Mouse (Mus musculus) liver, adult 2 months (tissue): ENCODE data around the gene Cygb. TPM values are rescaled to one million over a fixed set of nuclear protein-coding genes. Genes with fewer than 3 reads are reported as not detected.

Experiments
- DNase-seq: peaks from one replicate; pipeline ENCODE4 v3.0.0-alpha.2; 2011; ENCODE audit warnings: low read depth, low spot score; ENCODE audit errors: extremely low read depth
- H3K27ac ChIP-seq: fragments of 200-500 bp; replicated peaks from 2 replicates; pipeline ENCODE4 v1.5.1; 2012; ENCODE audit warnings: low read depth, mild to moderate bottlenecking, control low read depth, inconsistent platforms, low read length; ENCODE audit not compliant: insufficient read depth
- H3K27me3 ChIP-seq: fragments of 200-500 bp; 2 replicates; pipeline ENCODE4 v1.6.1; 2012; ENCODE audit warnings: mild to moderate bottlenecking, moderate library complexity, low read length, inconsistent platforms; ENCODE audit not compliant: control insufficient read depth, insufficient read depth
- H3K36me3 ChIP-seq: fragments of 200-500 bp; 2 replicates; pipeline ENCODE4 v1.6.1; 2012; ENCODE audit warnings: low read length, inconsistent platforms; ENCODE audit not compliant: control insufficient read depth, insufficient read depth
- H3K4me1 ChIP-seq: fragments of 200-500 bp; 2 replicates; pipeline ENCODE4 v1.6.1; 2011; ENCODE audit warnings: low read length; ENCODE audit not compliant: control insufficient read depth, insufficient read depth
- H3K4me3 ChIP-seq: fragments of 200-500 bp; 2 replicates; pipeline ENCODE4 v1.5.1; 2011; ENCODE audit warnings: low read depth, mild to moderate bottlenecking, control low read depth, low read length, moderate library complexity; ENCODE audit not compliant: insufficient read depth
- H3K79me2 ChIP-seq: fragments of 200-500 bp; 2 replicates; pipeline ENCODE4 v1.6.1; 2012; ENCODE audit warnings: inconsistent platforms, mild to moderate bottlenecking, low read length, moderate library complexity; ENCODE audit not compliant: control insufficient read depth, insufficient read depth
- H3K9ac ChIP-seq: fragments of 200-500 bp; 2 replicates; pipeline ENCODE4 v1.6.1; 2012; ENCODE audit warnings: low read depth, mild to moderate bottlenecking, control low read depth, inconsistent platforms, low read length
- CTCF ChIP-seq: fragments of 200-500 bp; IDR thresholded peaks from 2 replicates; pipeline ENCODE4 v1.5.1; 2011; ENCODE audit warnings: low read depth, low read length, control low read depth
- POLR2A ChIP-seq: fragments of 200-500 bp; IDR thresholded peaks from 2 replicates; pipeline ENCODE4 v1.6.1; 2011; ENCODE audit warnings: low read length, control low read depth; ENCODE audit not compliant: insufficient read depth; ENCODE audit errors: extremely low read depth
- WGBS: fragments of 180-500 bp; shearing (Covaris S2); methylation state at CpG from one replicate; pipeline ENCODE4 v1.1.7; 2018; 5-methylcytosine and 5-hydroxymethylcytosine counted together
- polyA plus RNA-seq: library from polyadenylated mRNA; depleted of rRNA; stranded (reverse); fragments of >200 nt; gene quantifications from 2 replicates; pipeline ENCODE4 v1.2.3, GENCODE M21; 2012; rRNA removed
- total RNA-seq: library from RNA; depleted of rRNA; stranded (reverse); fragments of >200 nt; gene quantifications from 2 replicates; pipeline ENCODE4 v1.2.3, GENCODE M21; 2014; rRNA removed

Cygb gene
- total and polyA plus RNA-seq, 2 experiments = 2.6 to 5.6 TPM

DNA sequence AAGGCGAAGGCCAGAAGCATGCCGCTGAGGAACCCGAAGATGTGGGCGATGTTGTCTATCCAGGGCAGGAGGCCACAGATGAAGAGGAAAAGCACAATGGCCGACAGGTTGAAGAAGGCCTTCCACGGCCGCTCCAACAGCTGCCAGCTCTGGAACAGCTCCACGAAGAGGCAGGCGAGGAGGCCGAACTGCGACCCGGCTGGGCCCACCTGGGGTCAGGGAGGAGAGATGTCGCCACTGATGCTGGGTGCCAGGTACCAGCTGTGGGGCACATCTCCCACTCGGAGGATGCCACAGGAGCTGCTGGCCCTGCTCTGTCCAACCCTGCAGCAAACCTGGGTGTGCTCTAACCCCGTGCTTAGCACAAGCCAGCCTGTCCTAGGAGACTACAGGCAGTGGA, 54.9 kb downstream of the Cygb start:
- Histone ChIP-seq H3K79me2 (no peaks in the 10 kb centered on the region), H3K36me3 (peaks cover 14% of the 10 kb centered on the region; the same call in 1 of the 2 replicates), H3K4me1 (no peaks in the 10 kb centered on the region), H3K4me3 (no peak overlapping the region), H3K27ac (no peak overlapping the region), H3K9ac (no peak overlapping the region), H3K27me3 (no peaks in the 10 kb centered on the region)
- WGBS = 95% methylated on average over 15 of the region's 15 CpGs
- TF ChIP-seq POLR2A (no peak), CTCF (no peak)
- no peak for DNase-seq

DNA sequence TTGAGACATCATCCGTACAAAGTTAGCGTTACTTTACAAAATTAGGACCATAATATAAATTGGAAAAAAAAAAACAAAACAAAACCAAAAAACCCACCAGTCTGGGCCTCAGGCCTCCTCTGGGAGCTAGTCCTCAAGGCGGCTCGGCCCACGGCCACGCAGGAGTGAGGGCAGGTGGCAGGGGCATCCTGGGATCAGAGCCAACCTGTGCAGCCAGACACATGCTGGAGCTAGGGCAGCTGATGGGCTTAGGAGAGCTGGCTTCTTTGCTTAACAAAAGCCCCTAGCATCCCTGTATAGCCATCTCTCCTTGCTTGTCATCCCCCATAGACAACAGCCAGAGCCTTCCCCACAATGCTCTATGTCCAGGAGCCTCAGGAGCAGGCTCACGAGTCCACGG, 55.9 kb downstream of the Cygb start:
- H3K4me3 ChIP-seq = no peak overlapping the region
- no peaks in the 10 kb centered on the region for H3K27me3 ChIP-seq
- H3K27ac ChIP-seq = no peak overlapping the region
- H3K36me3 ChIP-seq = peaks cover 11% of the 10 kb centered on the region; the same call in 1 of the 2 replicates
- 92% methylated on average over 8 of the region's 8 CpGs for WGBS
- no peak overlapping the region for H3K9ac ChIP-seq
- H3K4me1 ChIP-seq = no peaks in the 10 kb centered on the region
- no peaks in the 10 kb centered on the region for H3K79me2 ChIP-seq
- TF ChIP-seq POLR2A (no peak), CTCF (no peak)
- no peak for DNase-seq

DNA sequence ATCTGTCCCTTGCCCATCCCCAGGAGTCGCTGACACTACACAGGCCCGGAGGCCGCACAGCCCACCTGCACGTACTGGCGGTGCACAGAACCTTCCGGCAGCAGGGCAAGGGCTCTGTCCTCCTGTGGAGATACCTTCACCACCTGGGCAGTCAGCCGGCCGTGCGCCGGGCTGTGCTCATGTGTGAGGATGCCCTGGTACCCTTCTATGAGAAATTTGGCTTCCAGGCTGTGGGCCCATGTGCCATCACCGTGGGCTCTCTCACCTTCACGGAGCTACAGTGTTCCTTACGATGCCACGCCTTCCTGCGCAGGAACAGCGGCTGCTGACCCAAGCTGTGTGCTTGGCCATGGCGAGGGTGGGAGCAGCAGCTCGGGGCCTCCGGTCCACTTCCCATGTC, 57.3 kb downstream of the Cygb start:
- no peak for DNase-seq
- H3K27me3 ChIP-seq = no peaks in the 10 kb centered on the region
- WGBS = 91% methylated on average over 19 of the region's 19 CpGs
- H3K4me3 ChIP-seq = no peak overlapping the region
- H3K79me2 ChIP-seq = no peaks in the 10 kb centered on the region
- H3K36me3 ChIP-seq = peaks cover 7% of the 10 kb centered on the region; the same call in 1 of the 2 replicates
- TF ChIP-seq POLR2A = no peak
- no peak for TF ChIP-seq CTCF
- no peak overlapping the region for H3K9ac ChIP-seq
- no peaks in the 10 kb centered on the region for H3K4me1 ChIP-seq
- H3K27ac ChIP-seq = no peak overlapping the region

Other genes starting within 250 kb of the Cygb start
- gene Rnf157, start 241.3 kb downstream of the Cygb start, total RNA-seq = 1.0 and 1.3 TPM in 2 replicates
- gene Rnf157, start 241.3 kb downstream of the Cygb start, polyA plus RNA-seq = 0.75 and 0.87 TPM in 2 replicates
- 16.1 and 16.6 TPM in 2 replicates for gene Ubald2, start 220.2 kb downstream of the Cygb start, total RNA-seq
- gene Ubald2, start 220.2 kb downstream of the Cygb start, polyA plus RNA-seq = 45.7 and 72.0 TPM in 2 replicates
- gene Qrich2, start 188.1 kb downstream of the Cygb start, total RNA-seq = 0.07 TPM in 1 of 2 replicates, not detected in the other
- 0.05 and 0.11 TPM in 2 replicates for gene Qrich2, start 188.1 kb downstream of the Cygb start, polyA plus RNA-seq
- 37.7 and 59.0 TPM in 2 replicates for gene Prpsap1, start 160.1 kb downstream of the Cygb start, total RNA-seq
- gene Prpsap1, start 160.1 kb downstream of the Cygb start, polyA plus RNA-seq = 72.8 and 80.1 TPM in 2 replicates
- gene Sphk1, start 123.4 kb downstream of the Cygb start, total RNA-seq = 0.47 and 0.55 TPM in 2 replicates
- gene Sphk1, start 123.4 kb downstream of the Cygb start, polyA plus RNA-seq = 0.21 and 0.44 TPM in 2 replicates
- 2.0 and 3.2 TPM in 2 replicates for gene Ube2o, start 72.9 kb downstream of the Cygb start, total RNA-seq
- gene Ube2o, start 72.9 kb downstream of the Cygb start, polyA plus RNA-seq = 5.7 and 7.3 TPM in 2 replicates
- gene Aanat, start 67.9 kb downstream of the Cygb start, total RNA-seq = not detected in 2 replicates
- not detected in 2 replicates for gene Aanat, start 67.9 kb downstream of the Cygb start, polyA plus RNA-seq
- 3.1 and 4.1 TPM in 2 replicates for gene Rhbdf2, start 27.3 kb downstream of the Cygb start, total RNA-seq
- 15.0 and 17.8 TPM in 2 replicates for gene Rhbdf2, start 27.3 kb downstream of the Cygb start, polyA plus RNA-seq
- 0.27 TPM in 1 of 2 replicates, not detected in the other for gene Prcd, start 779 bp downstream of the Cygb start, total RNA-seq
- not detected in 2 replicates for gene Prcd, start 779 bp downstream of the Cygb start, polyA plus RNA-seq
- not detected in 2 replicates for gene St6galnac1, start 121.2 kb upstream of the Cygb start, total RNA-seq
- not detected in 2 replicates for gene St6galnac1, start 121.2 kb upstream of the Cygb start, polyA plus RNA-seq
- gene Mxra7, start 173.7 kb upstream of the Cygb start, total RNA-seq = 1.4 and 1.7 TPM in 2 replicates
- 3.2 and 3.4 TPM in 2 replicates for gene Mxra7, start 173.7 kb upstream of the Cygb start, polyA plus RNA-seq
- 31.7 and 31.9 TPM in 2 replicates for gene Mettl23, start 189.0 kb upstream of the Cygb start, total RNA-seq
- gene Mettl23, start 189.0 kb upstream of the Cygb start, polyA plus RNA-seq = 21.0 and 30.7 TPM in 2 replicates
- 17.8 and 18.2 TPM in 2 replicates for gene Jmjd6, start 189.1 kb upstream of the Cygb start, total RNA-seq
- gene Jmjd6, start 189.1 kb upstream of the Cygb start, polyA plus RNA-seq = 12.2 and 12.3 TPM in 2 replicates
- 5.1 and 9.1 TPM in 2 replicates for gene Mfsd11, start 198.1 kb upstream of the Cygb start, total RNA-seq
- 11.9 and 16.6 TPM in 2 replicates for gene Mfsd11, start 198.1 kb upstream of the Cygb start, polyA plus RNA-seq
- 50.6 and 60.3 TPM in 2 replicates for gene Srsf2, start 198.8 kb upstream of the Cygb start, total RNA-seq
- 206 and 250 TPM in 2 replicates for gene Srsf2, start 198.8 kb upstream of the Cygb start, polyA plus RNA-seq